Mouse (Mus musculus): ENCODE measurements around the gene Slc25a24.

The Slc25a24 gene

GRCm38 (mm10) chr3:109169121-109169520 lies 46.2 kb downstream of the Slc25a24 start:
- DNase-seq (ENCODE audit: low spot score in 2 of 2), result no peak

DNA sequence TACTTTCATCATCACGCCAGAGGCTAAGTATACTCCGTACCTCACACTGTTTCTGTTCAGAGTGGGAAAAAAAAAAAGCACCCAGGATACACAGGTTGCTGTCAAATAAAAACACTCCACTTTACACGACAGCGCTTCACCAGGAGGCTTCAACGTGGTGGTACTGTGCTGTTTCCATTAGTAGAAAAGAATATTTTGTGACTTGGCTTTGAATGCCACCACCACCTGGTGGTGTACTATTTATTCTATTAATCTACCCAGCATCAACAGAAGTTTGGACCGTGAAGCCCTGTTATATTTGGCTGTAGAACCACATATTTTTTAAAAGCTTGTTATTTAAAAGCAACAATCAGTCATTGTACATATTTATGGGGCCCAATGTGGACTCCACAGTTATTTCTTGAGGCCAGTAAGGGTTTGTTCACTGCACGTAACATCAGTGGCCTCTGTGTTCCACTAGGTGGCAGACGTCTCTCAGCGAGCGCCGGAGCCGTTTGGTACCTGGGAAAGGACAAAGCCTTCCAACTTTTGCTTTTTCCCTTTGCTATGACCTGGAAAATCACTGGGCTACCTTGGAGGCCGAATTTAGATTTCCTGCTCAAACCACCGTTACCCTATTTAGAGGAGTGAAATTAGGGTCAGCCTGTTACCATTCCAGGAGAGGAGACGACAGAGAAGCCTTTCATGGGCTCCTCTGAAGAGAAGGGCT lies 48.3 kb downstream of the Slc25a24 start:
- peak; percentile 32 to 66 for DNase-seq (ENCODE audit: low spot score in 2 of 2)

GRCm38 (mm10) chr3:109174394-109174793 lies 51.4 kb downstream of the Slc25a24 start:
- DNase-seq (ENCODE audit: low spot score in 2 of 2), result no peak

DNA sequence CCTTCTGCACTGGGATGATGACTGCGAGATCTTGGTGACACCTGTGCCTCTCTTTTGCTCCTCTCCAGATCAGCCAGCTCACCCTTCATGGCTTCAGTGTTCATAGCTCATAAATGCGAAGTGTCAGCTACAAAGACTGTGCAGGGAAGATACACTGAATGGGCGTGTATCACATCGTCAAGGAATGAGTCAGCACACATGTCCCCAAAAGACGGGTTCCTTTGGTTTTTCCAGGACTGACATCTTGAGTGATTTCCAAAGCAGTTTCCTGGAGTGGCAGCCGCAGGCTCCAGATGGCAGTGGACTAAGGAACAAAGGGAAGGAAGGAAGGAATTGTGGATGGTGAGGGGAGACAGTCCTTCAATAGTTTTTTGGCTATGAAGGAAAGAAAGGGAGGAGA lies 55.8 kb downstream of the Slc25a24 start:
- no peak for DNase-seq (ENCODE audit: low spot score in 2 of 2)

- DNase-seq (ENCODE audit: low spot score in 2 of 2), result no peak
Measured at GRCm38 (mm10) chr3:109179528-109180076, 56.7 kb downstream of the Slc25a24 start.

DNA sequence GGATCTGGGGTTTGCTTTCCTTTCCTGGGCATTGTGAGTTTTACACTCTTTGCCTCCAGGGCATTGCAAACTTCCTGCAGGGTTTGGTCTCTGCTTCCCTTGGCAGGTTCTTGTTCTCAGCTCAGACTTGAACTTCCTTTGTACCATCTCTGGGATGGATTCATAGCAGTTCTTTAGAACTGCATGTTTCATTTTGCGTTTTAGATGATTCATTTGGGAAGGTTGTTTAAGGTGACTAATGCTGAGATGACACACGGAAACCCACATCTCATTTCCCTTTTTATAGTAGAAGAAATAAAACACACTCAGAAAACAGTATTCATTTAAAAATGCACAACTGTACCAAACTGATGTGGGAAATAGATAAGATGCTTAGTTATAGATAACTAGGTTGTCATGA lies 73.2 kb downstream of the Slc25a24 start:
- no peak for DNase-seq (ENCODE audit: low spot score in 2 of 2)

DNA sequence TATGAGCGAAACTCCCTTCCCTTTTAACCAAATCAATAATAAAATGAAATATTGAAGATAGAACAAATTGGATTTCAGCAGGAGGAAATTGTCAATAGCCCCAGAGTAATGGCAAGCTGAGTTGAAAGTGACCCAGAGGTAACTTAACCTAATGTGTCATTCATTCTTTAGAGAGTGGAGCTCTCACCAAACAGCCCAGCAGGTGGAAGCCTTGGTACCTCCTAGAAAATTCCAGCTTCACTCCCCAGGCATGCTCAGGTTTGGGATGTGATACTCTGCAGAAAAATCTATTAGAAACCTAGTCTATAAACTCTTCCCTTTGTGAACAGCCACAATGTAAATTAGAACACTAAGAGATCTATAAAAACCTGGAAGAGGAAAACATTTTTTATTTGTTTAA lies 76.3 kb downstream of the Slc25a24 start:
- no peak for DNase-seq (ENCODE audit: low spot score in 2 of 2)

DNA sequence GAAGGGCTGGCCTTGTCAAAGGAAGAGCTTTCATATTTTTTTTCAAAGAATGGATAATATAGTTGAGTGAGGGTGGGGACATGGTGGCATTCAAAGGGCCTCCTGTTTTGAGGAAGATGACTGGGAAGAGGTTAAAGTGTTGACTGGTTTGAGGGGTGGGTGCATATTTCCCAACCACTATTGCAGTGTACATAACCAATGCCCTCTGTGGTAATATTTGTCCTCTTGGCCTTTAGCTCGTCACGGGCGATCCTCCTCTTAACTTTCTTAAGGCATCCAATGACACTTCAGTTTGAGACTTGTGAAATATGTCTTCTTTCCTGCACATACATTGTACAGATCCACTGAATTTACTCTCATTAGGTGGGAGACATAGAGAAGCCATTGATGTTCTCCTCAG lies 89.4 kb downstream of the Slc25a24 start:
- no peak for DNase-seq (ENCODE audit: low spot score in 2 of 2)

GRCm38 (mm10) chr3:109216352-109216751 lies 93.4 kb downstream of the Slc25a24 start:
- DNase-seq (ENCODE audit: low spot score in 2 of 2), result no peak
